Mouse (Mus musculus): ENCODE measurements at regions not wholly inside any gene's neighbourhood (a gene's known extent, or its start where the extent isn't known, plus 50 kb on each side); places are given as distances from the start of the nearest gene placed in this dataset.

GRCm38 (mm10) chr6:98872334-98872733 is 529.8 kb upstream of the Gm765 start:
- no peak for TF ChIP-seq GATA4 (IDR thresholded peaks at IDR 0.05; ENCODE audit: insufficient replicate concordance, low read length)

DNA sequence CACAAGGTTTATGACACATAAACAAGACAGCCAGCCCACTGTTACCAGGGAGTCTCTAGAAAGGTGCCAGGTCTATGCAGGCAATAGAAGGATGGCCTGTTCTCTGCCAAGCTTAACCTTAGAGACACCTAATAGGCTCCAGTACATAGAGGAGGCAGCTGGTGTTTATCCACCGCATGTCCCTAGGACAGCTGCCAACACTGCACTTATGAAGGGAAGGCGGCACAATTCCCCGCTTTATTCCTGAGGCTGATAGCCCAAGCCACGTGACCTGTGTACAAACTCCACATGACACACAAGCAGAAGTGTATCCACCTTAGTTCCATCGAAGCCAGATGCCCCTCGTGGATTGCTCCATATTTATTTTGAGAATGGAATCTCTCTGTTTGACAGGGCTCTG is 527.2 kb upstream of the Gm765 start:
- TF ChIP-seq GATA4 (IDR thresholded peaks at IDR 0.05; ENCODE audit: insufficient replicate concordance, low read length), result no peak

DNA sequence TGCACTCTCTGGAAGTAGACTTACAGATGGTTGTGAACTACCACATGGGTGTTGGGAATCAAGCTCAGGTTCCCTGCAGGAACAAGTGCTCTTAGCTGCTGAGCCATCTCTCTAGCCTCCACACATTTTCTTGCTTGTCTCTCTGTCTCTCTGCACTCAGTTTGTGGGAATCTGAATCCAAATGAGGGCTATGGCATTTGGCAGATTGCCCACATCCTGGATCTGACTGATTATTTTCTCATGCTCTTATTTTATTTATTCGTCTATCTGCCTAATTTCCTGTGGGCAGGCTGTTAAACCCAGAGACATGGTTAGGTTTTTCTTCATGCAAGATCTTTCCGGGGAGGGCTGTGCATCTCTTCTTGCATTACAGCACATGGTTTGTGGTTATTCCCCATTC is 521.8 kb upstream of the Gm765 start:
- TF ChIP-seq GATA4 (IDR thresholded peaks at IDR 0.05; ENCODE audit: insufficient replicate concordance, low read length), result no peak

DNA sequence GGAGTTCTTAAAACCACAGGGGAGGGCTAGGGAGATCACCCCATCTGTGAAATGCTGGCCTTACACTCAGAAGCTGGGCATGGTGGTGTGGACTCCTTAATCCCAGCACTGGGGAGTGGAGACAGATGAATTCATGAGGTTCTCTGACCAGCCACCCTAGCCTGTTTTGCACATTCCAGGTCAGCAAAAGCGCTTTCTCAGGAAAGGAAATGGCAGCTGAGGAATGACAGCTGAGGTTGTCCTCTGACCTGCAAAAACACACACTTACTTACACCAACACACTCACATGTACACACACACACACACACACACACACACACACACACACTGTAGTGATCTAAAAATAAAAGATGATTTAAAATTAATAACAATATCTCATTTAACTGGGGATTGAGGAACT is 513.4 kb upstream of the Gm765 start:
- TF ChIP-seq GATA4 (IDR thresholded peaks at IDR 0.05; ENCODE audit: insufficient replicate concordance, low read length), result no peak

- TF ChIP-seq GATA4 (IDR thresholded peaks at IDR 0.05; ENCODE audit: insufficient replicate concordance, low read length), result no peak
These were observed 508.4 kb upstream of the Gm765 start for GRCm38 (mm10) chr6:98850906-98851305.

- no peak for TF ChIP-seq GATA4 (IDR thresholded peaks at IDR 0.05; ENCODE audit: insufficient replicate concordance, low read length)
These were observed 506.3 kb upstream of the Gm765 start for GRCm38 (mm10) chr6:98848835-98849234.

GRCm38 (mm10) chr6:98846001-98846695 is 503.6 kb upstream of the Gm765 start:
- TF ChIP-seq GATA4 (IDR thresholded peaks at IDR 0.05; ENCODE audit: insufficient replicate concordance, low read length), result no peak

GRCm38 (mm10) chr6:98843598-98843997 is 501.0 kb upstream of the Gm765 start:
- TF ChIP-seq GATA4 (IDR thresholded peaks at IDR 0.05; ENCODE audit: insufficient replicate concordance, low read length), result no peak

DNA sequence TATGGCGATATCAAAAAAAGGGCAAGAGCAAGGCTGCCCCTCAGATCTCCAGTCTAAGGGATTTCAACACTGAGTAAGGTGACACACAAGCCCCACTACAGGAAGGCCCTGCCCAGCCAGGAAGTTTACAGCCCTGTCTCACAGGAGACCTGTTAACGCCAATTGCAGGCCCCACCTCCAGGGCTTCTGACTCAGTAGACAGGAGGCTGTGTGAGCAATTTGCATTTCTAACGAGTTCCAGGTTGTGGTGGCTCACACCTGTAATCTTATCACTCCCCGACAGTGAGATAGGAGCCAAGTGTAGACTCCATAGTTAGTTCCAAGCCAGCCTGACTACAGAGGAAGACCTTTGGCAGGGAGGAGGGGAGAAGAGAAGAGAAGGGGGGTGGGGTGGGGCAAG is 500.4 kb upstream of the Gm765 start:
- TF ChIP-seq GATA4 (IDR thresholded peaks at IDR 0.05; ENCODE audit: insufficient replicate concordance, low read length), result no peak

- no peak for TF ChIP-seq GATA4 (IDR thresholded peaks at IDR 0.05; ENCODE audit: insufficient replicate concordance, low read length)
These were observed 491.4 kb upstream of the Gm765 start for GRCm38 (mm10) chr6:98833922-98834321.

DNA sequence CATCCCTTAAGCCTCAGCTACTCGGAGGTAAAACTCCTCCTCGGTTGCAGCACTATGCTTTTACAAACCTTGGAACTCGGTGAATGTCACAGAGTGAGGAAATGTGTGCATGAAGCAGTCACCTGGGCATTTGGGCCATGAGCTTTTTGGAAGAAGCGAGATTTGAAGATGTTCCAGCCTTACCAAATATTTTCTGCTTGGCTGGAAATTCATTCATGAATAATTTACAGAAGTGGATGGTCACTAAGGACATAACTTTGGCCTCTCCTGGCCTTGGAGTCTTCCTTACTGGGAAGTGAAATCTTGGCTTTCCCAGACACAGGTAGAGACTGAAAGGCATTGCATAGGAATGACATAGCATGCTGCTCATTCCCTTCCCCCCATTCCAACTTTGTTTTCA is 487.6 kb upstream of the Gm765 start:
- TF ChIP-seq GATA4 (IDR thresholded peaks at IDR 0.05; ENCODE audit: insufficient replicate concordance, low read length), result no peak

DNA sequence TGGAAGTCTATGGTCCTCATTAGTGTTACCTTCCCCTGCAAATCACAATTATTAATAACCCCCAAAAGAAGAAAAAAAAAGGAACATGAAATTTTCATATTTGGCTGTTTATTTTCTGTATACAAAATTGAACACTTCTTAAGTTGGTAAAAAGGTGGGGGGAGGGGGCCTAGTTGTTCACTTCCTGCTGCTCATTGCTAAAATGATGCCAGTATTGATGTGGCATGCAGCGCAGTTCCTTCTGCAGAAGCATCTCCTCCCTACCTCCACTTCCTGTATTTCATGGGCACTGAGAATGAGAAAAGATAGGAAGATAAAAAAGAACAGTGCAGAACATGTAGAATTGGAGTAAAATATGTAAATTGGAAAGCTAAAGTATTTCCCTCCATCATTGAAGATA is 465.5 kb upstream of the Gm765 start:
- TF ChIP-seq GATA4 (IDR thresholded peaks at IDR 0.05; ENCODE audit: insufficient replicate concordance, low read length), result no peak

DNA sequence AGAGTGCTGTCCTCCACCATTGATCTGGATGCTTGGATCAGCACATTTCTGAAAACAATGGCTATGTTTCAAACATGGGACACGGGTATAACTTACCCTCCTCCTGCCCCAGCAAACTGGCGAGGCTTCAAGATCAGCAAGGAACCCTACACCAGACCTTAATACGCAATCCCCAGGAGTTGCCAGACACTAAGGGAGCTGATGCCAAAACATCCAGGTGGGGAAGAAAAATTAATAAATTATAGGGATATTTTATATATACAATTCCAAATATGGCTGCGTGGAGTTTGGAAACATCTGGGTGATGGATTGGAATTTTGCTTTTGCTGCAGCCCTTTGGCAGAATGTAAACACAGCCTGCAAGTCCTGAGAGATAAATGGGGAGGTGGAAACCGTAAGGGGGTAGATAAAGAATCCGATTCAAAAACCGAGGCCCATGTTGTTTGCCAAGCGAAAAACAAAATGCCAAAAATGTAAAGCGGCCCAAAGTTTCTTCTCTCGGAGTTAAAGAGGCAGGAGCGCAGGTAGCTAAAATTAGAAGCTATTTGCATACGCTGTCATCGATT is 460.9 kb upstream of the Gm765 start:
- TF ChIP-seq GATA4 (IDR thresholded peaks at IDR 0.05; ENCODE audit: insufficient replicate concordance, low read length), result no peak

DNA sequence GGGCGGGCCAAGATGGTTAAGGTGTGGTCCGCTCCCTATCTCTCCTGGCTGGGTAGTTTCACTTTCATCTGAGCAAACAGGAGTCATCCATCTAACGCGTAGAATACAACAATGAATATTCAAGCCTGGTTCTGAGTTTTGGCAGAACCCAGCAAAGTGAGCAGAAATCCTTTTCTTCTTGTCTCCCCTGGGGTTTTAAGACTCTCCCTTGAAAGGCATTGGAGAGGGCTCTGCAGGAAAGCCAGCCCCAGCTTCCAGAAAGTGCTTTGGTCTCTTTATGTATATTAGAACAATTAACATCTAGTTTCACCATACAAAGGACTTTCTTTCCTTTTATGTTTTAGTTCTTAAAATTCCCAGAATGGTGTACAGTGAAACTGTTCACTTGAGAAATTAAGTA is 458.5 kb upstream of the Gm765 start:
- TF ChIP-seq GATA4 (IDR thresholded peaks at IDR 0.05; ENCODE audit: insufficient replicate concordance, low read length), result no peak

DNA sequence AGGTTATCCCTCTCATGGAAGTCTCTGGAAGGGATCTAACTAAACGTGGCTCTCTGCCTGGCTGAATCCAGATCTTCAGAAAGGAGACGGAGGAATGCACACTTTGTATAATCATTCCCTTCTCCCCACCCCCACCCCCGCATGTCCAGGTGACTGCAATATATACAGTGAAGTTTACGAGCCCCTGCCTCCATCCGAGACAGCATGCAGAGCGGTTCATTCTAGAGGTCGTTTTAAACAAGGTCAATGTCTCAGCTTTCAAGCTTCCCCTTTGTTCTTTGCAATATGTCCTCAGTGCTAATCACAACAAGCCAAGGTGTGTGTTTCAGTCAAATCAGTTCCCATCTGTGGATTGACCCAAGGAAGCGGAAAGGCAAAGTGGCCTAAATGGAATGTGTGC is 457.5 kb upstream of the Gm765 start:
- no peak for TF ChIP-seq GATA4 (IDR thresholded peaks at IDR 0.05; ENCODE audit: insufficient replicate concordance, low read length)

DNA sequence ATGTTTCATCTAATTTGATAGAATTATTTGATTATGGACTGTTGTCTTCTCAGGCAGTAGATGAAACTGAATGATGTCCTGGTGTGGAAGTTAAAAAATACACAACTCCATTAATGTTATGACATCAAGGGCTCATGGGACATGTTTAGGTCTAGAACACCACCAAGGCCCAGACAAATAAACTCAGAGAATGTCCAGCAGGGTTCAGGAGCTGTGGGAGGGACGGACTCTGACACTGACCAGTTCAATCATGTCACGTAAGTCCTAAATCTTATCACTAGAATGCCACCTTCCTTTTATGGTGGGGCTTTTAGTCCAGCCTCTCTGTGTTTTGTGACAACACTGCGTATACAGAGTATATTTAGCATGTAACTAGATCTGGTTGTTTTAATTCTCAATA is 455.2 kb upstream of the Gm765 start:
- TF ChIP-seq GATA4 (IDR thresholded peaks at IDR 0.05; ENCODE audit: insufficient replicate concordance, low read length), result no peak

GRCm38 (mm10) chr6:98797373-98797772 is 454.8 kb upstream of the Gm765 start:
- no peak for TF ChIP-seq GATA4 (IDR thresholded peaks at IDR 0.05; ENCODE audit: insufficient replicate concordance, low read length)

Measured in liver, adult (tissue).